Mouse (Mus musculus) cerebellum, postnatal 25 days (tissue): ENCODE data around the gene Ggcx.
A peak's percentile ranks its signal among the peaks of the same experiment; 100 is the strongest.

ENCODE experiments used
- DNase-seq, 2 experiments: peaks; one replicate each; pipeline ENCODE4 v3.0.0; 2021; ENCODE audit warnings: mixed read lengths in 2 of 2

Ggcx gene

DNA sequence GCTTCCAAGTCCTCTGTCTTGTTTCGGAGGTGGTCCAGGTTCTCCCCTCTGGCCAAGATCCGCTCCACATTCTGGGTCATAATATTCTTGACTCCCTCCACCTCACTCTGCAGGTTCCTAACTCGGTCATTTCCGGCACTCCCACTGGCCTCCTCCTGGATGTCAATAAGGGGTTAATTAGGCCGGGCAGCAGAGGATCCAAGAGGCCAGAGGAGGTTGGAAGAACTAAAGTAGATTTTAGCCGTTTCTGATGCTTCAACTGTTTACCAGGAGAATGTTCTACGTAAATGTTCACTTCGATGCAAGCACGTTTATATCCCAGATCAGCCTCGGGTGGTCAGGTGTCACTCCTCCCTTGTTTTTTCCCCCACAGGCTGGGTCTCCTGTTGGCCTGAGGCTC lies 25.8 kb upstream of the Ggcx start:
- no peak for DNase-seq

DNA sequence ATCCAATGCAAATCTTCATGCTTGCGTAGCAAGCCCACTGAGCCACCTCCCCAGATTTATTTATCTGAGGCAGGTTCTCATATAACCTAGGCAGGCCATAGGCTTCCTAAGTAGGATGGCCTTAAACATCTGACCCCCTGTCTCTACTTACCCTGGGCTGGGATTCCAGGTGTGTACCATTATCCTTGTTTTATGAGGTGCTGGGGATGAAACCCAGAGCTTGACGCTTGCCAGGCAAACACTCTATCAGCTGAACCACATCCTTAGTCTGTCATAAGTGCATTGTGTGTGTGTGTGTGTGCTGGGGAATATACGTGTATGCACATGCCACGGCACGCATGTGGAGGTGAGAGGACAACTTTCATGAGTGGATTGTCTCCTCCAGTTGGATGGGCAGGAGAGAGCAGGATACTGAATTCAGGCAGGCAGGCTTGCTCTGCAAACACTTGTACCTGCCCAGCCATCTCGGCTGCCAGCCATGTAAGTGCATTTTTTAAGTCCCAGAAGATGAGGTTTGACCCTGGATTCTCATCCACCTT lies 25.2 kb upstream of the Ggcx start:
- DNase-seq, result no peak

DNA sequence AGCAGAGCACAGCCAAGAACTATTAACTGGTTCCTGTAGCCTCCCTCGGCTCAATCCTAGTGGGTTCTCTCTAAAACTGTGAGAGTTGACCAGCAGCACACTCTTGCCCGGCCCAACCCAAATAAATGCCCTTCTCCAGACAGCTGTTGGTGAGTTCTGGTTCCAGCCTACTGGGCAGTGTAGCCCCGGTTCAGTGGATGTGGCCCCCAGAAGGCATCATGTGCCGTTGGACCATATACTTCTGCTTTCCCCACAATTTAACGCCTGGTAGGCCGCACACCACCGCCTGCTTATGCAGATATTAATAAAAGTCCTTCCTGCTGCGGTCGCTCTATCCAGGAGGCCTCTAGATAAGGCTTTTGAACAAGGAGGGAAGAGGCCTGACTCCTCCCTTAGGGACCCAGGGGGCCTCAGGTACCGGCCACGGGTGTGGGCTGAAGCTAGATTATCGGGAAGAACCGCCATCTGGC lies 24.6 kb upstream of the Ggcx start:
- DNase-seq, result peak in 1 of 2 experiments; percentile 60

DNA sequence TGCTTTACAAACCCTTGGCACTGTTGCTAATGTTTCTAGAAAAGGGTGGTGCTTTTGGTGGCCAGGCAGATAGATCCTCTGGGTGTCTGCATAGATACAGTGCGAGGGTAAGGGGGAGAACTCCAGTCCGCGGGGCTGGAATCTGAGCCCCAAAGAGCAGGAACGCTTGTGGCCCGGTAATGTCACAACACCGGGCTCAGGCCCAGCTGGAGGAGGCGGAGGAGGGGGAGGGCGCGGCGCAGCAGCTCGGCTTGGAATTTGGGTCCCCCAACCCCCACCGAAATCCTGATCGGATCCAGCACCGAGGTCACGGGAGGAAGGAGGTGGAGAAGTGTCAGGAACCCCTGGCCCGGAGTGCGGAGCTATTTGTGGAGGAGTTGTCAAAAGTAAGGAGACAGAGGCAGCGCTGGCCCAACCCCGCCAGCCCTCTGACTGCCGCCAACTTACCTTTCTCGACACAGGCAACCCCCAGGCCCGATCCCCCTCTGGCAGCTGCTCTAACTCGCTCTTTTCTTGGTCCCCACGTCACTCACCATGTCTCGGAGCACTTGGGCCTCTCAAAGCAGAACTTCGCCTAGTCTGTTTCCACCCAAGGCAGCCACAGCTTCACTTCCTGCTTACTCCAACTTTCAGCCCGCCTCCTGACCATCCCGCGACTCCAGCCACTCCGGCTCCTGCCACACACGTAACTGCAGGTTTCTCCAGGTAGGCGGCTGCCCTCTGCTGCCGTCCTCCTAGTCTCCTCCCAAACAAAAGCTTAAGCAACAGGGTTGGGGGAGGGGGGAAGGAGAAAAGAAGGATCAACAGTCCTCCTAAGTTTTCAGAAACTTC lies 24.0 kb upstream of the Ggcx start, which contains the start of gene Vamp8:
Gene Vamp8, minus strand, starts transcription at position 763 of the 831 bp plus-strand sequence.
- DNase-seq, result peak; percentile 70 to 72

DNA sequence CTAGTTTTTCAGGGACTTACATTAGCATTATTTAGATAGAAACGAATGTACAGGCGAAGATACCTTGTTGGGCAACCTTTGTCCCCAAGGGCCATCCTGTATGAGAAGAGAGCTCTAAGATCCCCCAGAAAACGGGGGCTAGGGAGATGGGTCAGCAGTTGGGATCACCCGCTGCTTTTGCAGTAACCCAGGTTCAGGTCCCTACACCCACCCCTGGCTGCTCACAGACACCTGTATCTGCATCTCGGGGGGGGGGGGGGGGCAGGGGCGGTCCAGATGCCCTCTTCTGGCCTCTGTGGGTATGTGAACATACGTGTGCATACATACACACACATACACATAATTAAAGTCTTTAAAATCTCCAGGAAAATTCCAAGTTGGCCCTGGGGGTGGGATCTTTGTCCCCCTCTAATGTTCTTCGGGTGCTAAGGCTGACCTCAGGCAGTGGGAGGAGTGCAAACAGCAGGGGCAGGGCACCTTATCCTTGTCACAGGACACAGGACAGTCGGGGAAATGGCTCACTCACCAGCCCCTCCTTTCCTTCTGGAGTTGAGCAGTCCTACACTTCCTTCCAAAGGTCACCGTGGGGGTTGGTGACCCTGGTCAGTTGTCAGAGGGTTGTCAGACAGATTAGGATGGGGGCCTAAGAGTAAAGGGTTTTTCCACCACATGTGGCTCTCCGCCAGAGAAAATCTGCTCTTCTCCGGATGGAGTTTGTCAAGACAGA lies 23.1 kb upstream of the Ggcx start:
- DNase-seq, result peak in 1 of 2 experiments; percentile 19

DNA sequence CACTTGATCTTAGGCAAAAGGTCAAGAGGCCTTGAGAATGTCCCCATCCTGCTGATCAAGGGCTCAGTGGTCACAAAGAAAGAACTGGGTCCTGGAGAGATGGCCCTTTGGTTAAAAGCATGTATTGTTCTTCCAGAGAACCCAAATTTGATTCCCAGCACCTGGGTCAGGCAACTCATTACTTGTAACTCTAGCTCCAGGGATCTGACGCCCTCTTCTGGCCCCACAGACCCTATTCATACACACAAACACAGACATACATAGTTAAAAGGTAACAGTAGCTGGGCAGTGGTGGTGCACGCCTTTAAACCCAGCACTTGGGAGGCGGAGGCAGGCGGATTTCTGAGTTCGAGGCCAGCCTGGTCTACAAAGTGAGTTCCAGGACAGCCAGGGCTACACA lies 21.8 kb upstream of the Ggcx start:
- no peak for DNase-seq

DNA sequence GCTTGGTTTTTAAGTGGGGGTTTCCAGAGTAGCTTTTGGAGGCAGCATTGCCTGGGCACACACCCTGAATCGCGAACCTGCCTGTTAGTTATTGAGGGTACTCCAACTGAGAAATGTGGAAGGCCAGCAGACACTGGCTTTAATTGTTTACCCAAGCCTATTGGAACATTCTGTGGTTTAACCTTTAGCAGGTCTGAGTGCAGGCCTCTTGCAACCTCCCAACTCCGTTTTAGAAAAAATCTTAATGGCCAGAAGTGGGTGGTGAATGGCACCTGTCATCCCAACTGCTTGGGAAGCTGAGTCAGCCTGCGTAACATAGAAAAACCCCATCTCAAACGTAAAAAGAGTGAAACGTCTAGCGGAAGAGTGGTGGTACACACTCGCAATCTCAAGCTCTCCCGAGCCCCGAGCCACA lies 17.3 kb upstream of the Ggcx start:
- DNase-seq, result no peak

DNA sequence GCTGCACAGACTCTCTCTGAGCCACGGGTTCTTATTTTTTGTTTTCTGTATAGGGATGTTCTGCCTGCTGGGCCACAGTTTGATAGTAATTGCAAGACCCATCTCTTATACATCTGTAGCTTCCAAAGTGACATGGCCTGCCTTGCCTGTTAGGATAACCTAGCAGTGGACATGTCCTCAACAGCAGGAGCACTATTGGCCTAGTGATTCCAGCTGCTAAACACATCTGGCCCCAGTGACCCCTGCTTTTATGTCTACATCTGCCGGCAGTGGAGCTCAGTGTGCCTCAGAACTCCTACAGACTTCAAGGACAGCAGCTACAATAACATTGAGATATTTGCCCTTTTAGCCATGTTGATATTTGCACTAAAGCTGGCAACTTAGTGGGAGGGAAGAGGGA lies 14.1 kb upstream of the Ggcx start:
- no peak for DNase-seq

DNA sequence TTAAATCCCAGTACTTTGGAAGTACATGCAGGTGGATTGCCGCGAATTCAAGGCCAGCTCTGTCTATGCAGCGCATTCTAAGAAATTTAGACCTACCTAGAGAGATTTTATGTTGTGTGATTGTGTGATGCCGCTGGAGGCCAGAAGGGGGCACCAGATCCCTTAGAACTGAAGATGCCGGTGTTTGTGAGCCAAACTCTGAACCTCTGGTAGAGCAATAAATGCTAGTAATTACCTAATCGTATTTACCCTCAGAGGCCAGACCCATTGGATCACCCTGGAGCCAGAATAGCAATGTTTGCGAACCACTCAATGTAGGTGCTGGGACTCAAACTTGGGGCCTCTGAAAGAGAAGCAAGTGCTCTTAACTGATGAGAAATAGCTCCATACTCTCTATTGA lies 12.2 kb upstream of the Ggcx start:
- DNase-seq, result peak; percentile 76 to 84

DNA sequence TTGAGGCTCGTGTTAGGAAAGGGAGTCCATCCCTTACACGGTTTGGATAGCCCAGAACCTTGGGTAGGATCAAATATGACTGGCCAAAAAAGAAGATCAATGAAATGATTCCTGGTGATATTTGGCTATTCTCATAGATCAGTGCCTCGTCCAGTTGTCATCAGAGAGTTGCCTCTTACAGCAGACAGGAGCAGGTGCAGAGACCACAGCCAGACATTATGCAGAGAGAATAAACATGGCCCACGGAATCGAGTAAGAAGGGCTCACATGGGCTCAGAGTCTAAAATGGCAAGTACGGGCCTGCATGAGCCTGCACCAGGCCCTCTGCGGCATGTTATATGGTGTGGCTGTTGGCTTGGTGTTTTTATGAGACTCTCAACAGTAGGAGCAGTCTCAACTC lies 8.8 kb upstream of the Ggcx start:
- no peak for DNase-seq

DNA sequence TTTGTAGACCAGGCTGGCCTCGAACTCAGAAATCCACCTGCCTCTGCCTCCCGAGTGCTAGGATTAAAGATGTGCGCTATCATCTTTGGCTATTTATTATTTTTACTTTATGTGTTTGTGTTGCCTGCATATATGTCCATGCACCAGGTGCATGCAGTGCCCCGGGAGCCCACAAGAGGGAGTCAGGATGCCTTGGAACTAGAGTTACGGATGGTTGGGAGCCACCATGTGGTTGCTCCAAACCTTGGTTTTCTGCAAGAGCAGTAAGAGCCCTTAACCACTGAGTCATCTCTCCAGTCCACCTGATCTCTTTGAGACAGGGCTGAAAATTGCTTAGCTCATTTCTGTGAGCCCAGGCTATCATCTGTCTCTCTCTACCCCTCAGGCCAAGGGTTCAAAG lies 7.0 kb upstream of the Ggcx start:
- peak; percentile 83 to 90 for DNase-seq

DNA sequence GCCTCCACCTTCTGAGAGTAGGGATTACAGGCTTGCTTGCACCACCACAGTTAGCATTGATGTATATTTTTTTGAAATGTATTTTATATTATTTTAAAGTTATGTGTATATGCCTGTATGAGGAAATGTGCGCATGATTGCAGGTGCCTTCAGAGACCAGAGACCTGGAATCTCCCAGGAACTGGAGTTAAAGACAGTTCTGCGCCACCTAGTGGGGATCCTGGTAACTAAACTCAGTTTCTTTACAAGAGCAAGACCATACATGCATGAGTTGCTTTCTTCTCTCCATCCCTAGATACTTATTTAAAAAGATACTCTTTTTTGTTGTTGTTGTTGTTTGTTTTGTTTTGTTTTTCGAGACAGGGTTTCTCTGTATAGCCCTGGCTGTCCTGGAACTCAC lies 4.5 kb upstream of the Ggcx start:
- DNase-seq, result peak; percentile 45 to 85

DNA sequence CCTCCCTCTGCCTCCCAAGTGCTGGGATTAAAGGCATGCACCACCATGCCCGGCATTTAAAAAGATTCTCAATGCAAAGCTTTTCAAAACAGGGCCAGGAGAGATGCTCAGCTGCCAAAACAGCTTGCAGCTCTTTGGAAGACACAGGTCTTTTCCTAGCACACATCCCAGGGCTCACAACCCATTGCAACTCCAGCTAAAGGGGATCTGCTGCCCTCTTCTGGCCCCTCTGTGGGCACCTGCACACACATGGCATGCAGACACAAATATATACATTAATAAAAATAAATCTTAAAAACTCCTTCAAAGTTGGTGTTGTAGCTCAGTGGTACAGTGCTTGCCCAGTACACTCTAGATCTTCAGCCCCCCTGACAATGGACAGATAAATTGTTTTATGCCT lies 4.1 kb upstream of the Ggcx start:
- DNase-seq, result no peak

DNA sequence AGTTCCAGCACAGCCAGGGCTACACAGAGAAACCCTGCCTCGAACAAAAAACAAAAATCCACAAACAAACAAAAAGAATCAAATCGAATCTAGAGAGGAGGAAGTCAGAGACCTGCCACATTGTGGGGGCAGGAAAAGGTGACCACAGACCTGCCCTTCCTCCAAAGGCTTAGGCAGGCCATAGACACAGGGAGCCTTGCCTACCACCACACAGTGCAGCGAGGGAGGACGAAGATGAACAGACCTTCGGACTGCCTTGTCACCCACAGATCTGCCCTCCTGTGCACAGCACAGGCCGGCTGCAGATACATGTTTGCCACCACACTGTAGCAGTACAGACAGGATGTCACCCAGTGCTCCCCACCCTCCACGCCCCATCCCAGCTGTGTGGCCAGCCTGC lies 3.6 kb upstream of the Ggcx start:
- DNase-seq, result no peak

DNA sequence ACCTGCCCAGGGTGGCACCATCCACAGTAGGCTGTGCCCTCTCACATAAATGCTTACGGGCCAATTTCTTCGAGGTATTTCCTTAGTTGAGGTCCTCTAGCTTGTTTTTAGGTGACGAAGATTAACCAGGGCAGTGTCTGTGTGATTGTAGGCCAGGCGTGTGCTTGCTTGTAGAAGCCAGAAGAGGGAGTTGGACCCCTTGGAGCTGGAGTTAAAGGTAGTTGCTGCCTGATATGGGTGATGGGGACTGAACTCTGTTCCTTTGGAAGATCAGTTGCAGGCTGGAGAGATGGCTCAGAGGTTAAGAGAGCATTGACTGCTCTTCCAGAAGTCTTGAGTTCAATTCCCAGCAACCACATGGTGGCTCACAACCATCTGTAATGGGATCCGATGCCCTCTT lies 1.1 kb downstream of the Ggcx start:
- no peak for DNase-seq

DNA sequence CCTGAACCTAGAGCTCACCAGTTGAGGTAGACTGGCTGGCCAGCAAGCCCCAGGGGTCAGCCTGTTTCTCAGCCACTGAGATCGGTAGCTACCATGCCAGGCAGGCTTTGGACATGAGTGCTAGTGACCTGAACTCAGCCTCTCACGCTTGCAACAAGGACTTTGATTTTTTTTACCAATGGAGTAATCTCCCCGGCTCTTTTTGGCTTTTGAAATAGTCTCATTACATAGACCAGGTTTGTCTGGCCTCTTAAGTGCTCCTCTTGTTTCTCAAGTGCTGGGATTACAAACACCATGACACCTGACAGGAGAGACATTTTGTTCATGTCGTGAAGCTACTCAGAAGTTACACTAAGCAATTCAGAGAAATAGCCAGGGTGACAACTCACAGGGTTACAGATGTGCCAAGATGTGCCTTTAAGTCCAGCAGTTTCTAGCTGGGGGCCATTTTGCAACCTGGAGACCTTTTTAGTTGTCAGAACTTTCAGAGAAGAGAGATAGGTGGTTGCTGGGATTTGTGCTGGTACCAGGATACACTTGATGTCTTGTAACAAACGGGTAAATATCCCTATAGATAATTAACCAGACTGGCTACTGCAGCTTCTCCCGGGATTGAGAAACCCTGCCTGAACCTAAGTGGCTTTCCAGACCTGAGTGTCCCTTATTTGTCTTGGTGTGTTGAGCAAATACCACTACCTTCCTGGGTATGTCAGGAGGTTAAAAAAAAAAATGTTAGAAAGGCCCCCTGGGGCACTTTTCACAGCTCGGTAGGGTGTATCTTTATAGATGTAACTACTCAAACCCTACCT lies 2.1 kb downstream of the Ggcx start:
- DNase-seq, result no peak

DNA sequence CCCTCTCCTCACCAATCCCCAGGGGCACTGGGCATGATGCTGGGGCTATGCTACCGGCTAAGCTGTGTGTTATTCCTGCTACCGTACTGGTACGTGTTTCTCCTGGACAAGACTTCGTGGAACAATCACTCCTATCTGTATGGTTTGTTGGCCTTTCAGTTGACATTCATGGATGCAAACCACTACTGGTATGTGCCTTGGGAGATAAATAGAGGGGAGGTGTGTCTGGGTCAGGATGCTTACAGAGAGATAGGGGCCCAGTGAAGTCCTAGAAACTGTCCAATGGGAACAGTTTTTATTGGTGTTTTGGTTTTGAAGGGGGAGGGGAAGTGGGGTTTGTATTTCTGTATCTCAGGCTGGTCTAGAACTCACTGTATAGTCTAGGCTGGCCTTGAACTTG lies 4.2 kb downstream of the Ggcx start:
- DNase-seq, result no peak

DNA sequence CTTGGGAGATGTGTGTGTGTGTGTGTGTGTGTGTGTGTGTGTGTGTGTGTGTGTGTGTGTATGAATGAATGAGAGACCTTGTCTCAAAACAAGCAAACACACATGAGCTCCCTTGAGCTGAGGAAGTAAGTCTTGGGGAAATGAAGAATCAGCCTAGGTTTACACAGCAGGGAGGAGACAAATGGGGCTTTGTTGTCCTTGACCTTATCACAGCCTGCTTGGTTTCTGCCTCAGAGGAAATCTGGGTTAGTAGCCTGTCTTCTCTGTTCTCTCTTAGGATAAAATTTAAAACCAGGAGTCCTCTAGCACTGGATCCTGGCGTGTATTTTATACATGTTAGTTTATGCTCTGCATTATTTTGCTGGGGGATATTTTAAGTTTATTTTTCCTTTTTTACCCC lies 5.7 kb downstream of the Ggcx start:
- DNase-seq, result no peak

DNA sequence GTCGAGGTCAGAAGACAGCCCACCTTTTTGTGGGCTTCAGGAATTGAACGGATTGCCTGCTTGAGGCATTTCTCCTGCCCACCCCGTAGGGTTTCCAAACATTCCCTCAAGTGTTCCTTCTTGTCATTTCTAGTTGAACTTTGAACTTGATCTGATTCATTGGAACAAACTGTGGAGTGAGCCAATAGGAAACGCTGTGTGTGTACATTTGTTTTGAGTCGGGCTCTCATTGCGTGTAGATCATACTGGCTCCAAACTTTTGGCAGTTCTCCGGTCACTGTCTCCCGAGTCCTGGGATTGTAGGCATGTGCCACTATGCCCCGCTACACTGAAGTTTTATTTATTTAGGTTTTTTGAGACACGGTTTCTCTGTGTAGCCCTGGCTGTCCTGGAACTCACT lies 6.8 kb downstream of the Ggcx start:
- DNase-seq, result no peak

DNA sequence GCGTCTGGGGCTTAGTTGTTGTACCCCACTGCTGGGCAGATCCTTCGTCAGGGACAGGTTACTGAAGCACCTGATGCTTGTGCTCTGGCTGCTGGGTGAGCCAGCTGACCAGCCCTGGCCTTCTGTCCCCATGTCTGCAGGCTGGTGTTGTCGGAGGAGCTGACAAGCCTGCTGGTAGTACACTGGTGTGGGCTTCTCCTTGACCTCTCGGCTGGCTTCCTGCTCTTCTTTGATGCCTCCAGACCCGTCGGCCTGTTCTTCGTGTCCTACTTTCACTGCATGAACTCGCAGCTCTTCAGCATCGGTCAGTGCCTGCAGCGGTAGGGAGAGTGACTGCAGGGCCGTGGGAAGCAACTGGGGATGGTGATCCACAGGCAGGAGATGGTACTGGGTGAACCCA lies 11.5 kb downstream of the Ggcx start:
- DNase-seq, result no peak

DNA sequence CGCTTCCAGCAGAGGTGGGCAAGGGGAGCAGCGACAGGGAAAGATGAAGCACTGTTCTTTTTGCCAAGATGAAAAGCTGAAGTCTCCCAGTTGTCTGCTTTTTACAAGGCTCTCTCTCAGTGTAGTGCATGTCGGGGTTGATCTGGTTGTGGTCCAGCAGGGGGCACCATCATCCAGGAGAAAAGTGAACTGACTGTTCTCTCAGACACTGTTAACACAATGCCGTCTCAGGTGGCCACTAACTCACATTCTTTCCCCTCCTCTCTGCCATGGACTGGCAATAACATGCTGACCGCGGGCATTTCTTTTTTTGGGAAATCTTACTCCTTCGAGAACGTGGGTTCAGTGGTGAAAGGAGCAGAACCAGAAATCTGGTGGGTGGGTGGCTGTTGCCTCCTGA lies 13.9 kb downstream of the Ggcx start:
- DNase-seq, result peak; percentile 78 to 87

DNA sequence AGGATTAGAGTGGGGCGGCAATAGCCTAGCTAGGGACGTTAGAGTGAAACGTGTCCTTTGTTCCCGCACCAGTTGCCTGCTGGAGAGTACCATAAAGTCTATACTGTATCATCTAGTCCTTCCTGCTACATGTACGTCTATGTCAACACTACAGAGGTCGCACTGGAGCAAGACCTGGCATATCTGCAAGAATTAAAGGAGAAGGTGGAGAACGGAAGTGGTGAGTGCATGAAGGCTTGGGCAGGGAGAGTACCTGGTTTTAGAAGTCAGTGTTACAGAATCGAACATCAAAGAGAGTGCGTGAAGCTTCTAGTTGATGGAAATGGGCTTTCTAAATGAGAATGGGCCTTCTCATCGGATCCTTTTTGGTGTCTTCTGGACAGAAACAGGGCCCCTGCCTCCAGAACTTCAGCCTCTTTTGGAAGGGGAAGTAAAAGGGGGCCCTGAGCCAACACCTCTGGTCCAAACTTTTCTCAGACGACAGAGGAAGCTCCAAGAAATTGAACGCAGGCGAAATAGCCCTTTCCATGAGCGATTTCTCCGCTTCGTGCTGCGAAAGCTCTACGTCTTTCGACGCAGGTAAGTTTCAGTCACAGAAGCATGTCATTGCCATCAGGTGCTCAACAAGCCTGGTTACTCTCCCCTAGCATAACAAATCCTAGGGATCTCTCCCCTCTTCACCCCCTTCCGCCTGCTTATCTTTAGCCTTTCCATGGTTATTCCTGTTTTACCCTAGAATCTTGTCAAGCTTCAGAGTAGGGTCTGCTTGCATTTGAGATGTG lies 15.1 kb downstream of the Ggcx start:
- no peak for DNase-seq
